Comparison of ENCODE assay signal across 10 mouse cellular contexts in genomic region chr9:106147851-106148431, GRCm38 (mm10). TPM values are rescaled to one million over a fixed set of nuclear protein-coding genes. Genes with fewer than 3 reads are reported as not detected.
DNase-seq lines count a peak whose midpoint lies in the region; ATAC-seq lines count a peak whose summit lies in the region.
"Had no signal": no experiment of that assay in that cellular context is flagged by ENCODE, and none has a peak within 500 bp of the region (broad histone marks: within the 10 kb centered on the region; RNA-seq: fewer than 3 reads in every experiment).

No protein-coding gene starts in this region.

- H3K4me2 ChIP-seq in heart, embryonic 14.5 days (ENCODE audit: low read length), result peak overlapping the region; percentile 57; the same call in 1 of the 2 replicates
- H3K4me2 ChIP-seq in embryonic facial prominence, embryonic 14.5 days (ENCODE audit: low read depth, low read length), result peak overlapping the region; percentile 80
- peak overlapping the region; percentile 69 for H3K4me2 ChIP-seq in limb, embryonic 11.5 days (ENCODE audit: low read depth, severe bottlenecking)
- peak overlapping the region; percentile 83 for H3K4me2 ChIP-seq in neural tube, embryonic 13.5 days

- H3K9me3 ChIP-seq in heart, embryonic 14.5 days (ENCODE audit: control insufficient read depth, low read length), result no peaks in the 10 kb centered on the region
- no peaks in the 10 kb centered on the region for H3K9me3 ChIP-seq in embryonic facial prominence, embryonic 14.5 days (ENCODE audit: control insufficient read depth, low read length)
- no peaks in the 10 kb centered on the region for H3K9me3 ChIP-seq in limb, embryonic 11.5 days (ENCODE audit: control insufficient read depth, low read length)
- no peaks in the 10 kb centered on the region for H3K9me3 ChIP-seq in neural tube, embryonic 13.5 days

- H3K4me1 ChIP-seq in heart, embryonic 14.5 days (ENCODE audit: control insufficient read depth in 2 of 2, insufficient read depth in 2 of 2, low read length in 2 of 2), result peaks cover 0 to 7% of the 10 kb centered on the region in 2 experiments; a peak in 1 of 4 replicates
- H3K4me1 ChIP-seq in embryonic facial prominence, embryonic 14.5 days (ENCODE audit: control insufficient read depth, insufficient read depth, low read length), result no peaks in the 10 kb centered on the region
- peaks cover 6% of the 10 kb centered on the region; the same call in 1 of the 2 replicates for H3K4me1 ChIP-seq in limb, embryonic 11.5 days (ENCODE audit: control insufficient read depth, insufficient read depth, low read length)
- H3K4me1 ChIP-seq in neural tube, embryonic 13.5 days (replicated peaks), result peaks cover 64% of the 10 kb centered on the region

- no peak for ATAC-seq in heart, embryonic 14.5 days (ENCODE audit: insufficient number of reproducible peaks, insufficient read depth, low FRiP score, low read depth)
- ATAC-seq in embryonic facial prominence, embryonic 14.5 days (ENCODE audit: low read depth), result peak; percentile 17; the same call in 1 of the 2 replicates
- peak; percentile 42 for ATAC-seq in limb, embryonic 11.5 days (ENCODE audit: insufficient number of reproducible peaks, low FRiP score, low TSS enrichment, low read depth)
- peak; percentile 61 for ATAC-seq in neural tube, embryonic 13.5 days (ENCODE audit: low read depth)

- no peaks in the 10 kb centered on the region for H3K36me3 ChIP-seq in heart, embryonic 14.5 days (ENCODE audit: control insufficient read depth, insufficient read depth, low read length)
- no peaks in the 10 kb centered on the region for H3K36me3 ChIP-seq in embryonic facial prominence, embryonic 14.5 days (ENCODE audit: control insufficient read depth, insufficient read depth, low read length)
- no peaks in the 10 kb centered on the region for H3K36me3 ChIP-seq in limb, embryonic 11.5 days (ENCODE audit: control insufficient read depth, insufficient read depth, low read length)
- peaks cover 17% of the 10 kb centered on the region for H3K36me3 ChIP-seq in neural tube, embryonic 13.5 days

- no peak overlapping the region for H3K27ac ChIP-seq in heart, embryonic 14.5 days (replicated peaks in 1 of 2; ENCODE audit: control insufficient read depth in 1 of 2, insufficient read depth in 1 of 2, low read depth in 2 of 2, low read length in 2 of 2)
- H3K27ac ChIP-seq in embryonic facial prominence, embryonic 14.5 days (replicated peaks; ENCODE audit: low read depth, low read length), result no peak overlapping the region
- H3K27ac ChIP-seq in limb, embryonic 11.5 days (replicated peaks; ENCODE audit: low read depth, low read length), result no peak overlapping the region
- H3K27ac ChIP-seq in neural tube, embryonic 13.5 days (replicated peaks), result peak overlapping the region; percentile 98

- no peak overlapping the region for H3K9ac ChIP-seq in heart, embryonic 14.5 days (ENCODE audit: low read length)
- H3K9ac ChIP-seq in embryonic facial prominence, embryonic 14.5 days (ENCODE audit: low read depth, low read length), result peak overlapping the region; percentile 55
- peak overlapping the region; percentile 56 for H3K9ac ChIP-seq in limb, embryonic 11.5 days (ENCODE audit: low read length)
- peak overlapping the region; percentile 98 for H3K9ac ChIP-seq in neural tube, embryonic 13.5 days

- peaks cover 79% of the 10 kb centered on the region for H3K27me3 ChIP-seq in heart, embryonic 14.5 days (ENCODE audit: control insufficient read depth, insufficient read depth, low read length)
- H3K27me3 ChIP-seq in embryonic facial prominence, embryonic 14.5 days (replicated peaks; ENCODE audit: control insufficient read depth, insufficient read depth, low read length), result peaks cover 45% of the 10 kb centered on the region
- peaks cover 38% of the 10 kb centered on the region for H3K27me3 ChIP-seq in limb, embryonic 11.5 days (ENCODE audit: control insufficient read depth, insufficient read depth, low read length)
- no peaks in the 10 kb centered on the region for H3K27me3 ChIP-seq in neural tube, embryonic 13.5 days

- peak overlapping the region in 1 of 2 experiments; percentile 25; a peak in 2 of 4 replicates for H3K4me3 ChIP-seq in heart, embryonic 14.5 days (ENCODE audit: control insufficient read depth in 1 of 2, insufficient read depth in 1 of 2, low read depth in 1 of 2, low read length in 2 of 2)
- peak overlapping the region; percentile 43 for H3K4me3 ChIP-seq in embryonic facial prominence, embryonic 14.5 days (ENCODE audit: low read depth, low read length)
- H3K4me3 ChIP-seq in limb, embryonic 11.5 days (ENCODE audit: low read depth, low read length), result peak overlapping the region; percentile 36
- H3K4me3 ChIP-seq in neural tube, embryonic 13.5 days, result peak overlapping the region; percentile 86

- 8% methylated on average over 10 of the region's 10 CpGs for WGBS in heart, embryonic 14.5 days
- WGBS in embryonic facial prominence, embryonic 14.5 days, result 3% methylated on average over 10 of the region's 10 CpGs
- 3% methylated on average over 9 of the region's 10 CpGs for WGBS in limb, embryonic 11.5 days
- WGBS in neural tube, embryonic 13.5 days, result under 1% methylated on average over 10 of the region's 10 CpGs

- DNase-seq in heart, adult 8-10 months (ENCODE audit: low spot score), result no peak
- DNase-seq in embryonic facial prominence, embryonic 14.5 days (ENCODE audit: low spot score), result no peak
- no peak for DNase-seq in limb, embryonic 11.5 days (ENCODE audit: low spot score)
- no peak for DNase-seq in right cerebral cortex, adult 18-20 months
- no peak for DNase-seq in frontal cortex, postnatal 36 days (ENCODE audit: low spot score in 2 of 2)
- DNase-seq in adipocyte (ENCODE audit: low spot score), result no peak
- DNase-seq: heart, adult 11 months; lung, adult 2 months had no signal

RNA-seq across cellular contexts. Expression of gene Glyctk, which starts 10.0 kb away (rescaled TPM):
- 0.73 and 1.0 TPM in 2 replicates for polyA plus RNA-seq in heart, embryonic 14.5 days (2014; fragmentation: Nextera tagmentation; extraction: Ambion mirVana)
- total RNA-seq in heart, adult 8-10 months (2022), result 1 to 10 TPM; 1.5 to 2.6 (median 1.9) TPM
- polyA plus RNA-seq in embryonic facial prominence, embryonic 14.5 days (2014; fragmentation: Nextera tagmentation; extraction: Ambion mirVana), result 1.9 and 2.1 TPM in 2 replicates
- 1.2 and 2.1 TPM in 2 replicates for polyA plus RNA-seq in limb, embryonic 11.5 days (2014; fragmentation: Nextera tagmentation; extraction: Ambion mirVana)
- polyA plus RNA-seq in neural tube, embryonic 13.5 days (2015; fragmentation: Nextera tagmentation; extraction: Ambion mirVana), result 4.9 and 5.1 TPM in 2 replicates

RNA-seq across cellular contexts. Expression of gene Wdr82, which starts 22.8 kb away (rescaled TPM):
- polyA plus RNA-seq in heart, embryonic 14.5 days (2014; fragmentation: Nextera tagmentation; extraction: Ambion mirVana), result 19.6 and 22.6 TPM in 2 replicates
- total RNA-seq in heart, adult 8-10 months (2022), result 10 to 100 TPM; 29.6 to 38.5 (median 34.0) TPM
- polyA plus RNA-seq in embryonic facial prominence, embryonic 14.5 days (2014; fragmentation: Nextera tagmentation; extraction: Ambion mirVana), result 25.5 and 27.9 TPM in 2 replicates
- 26.4 and 31.3 TPM in 2 replicates for polyA plus RNA-seq in limb, embryonic 11.5 days (2014; fragmentation: Nextera tagmentation; extraction: Ambion mirVana)
- 27.7 and 29.6 TPM in 2 replicates for polyA plus RNA-seq in neural tube, embryonic 13.5 days (2015; fragmentation: Nextera tagmentation; extraction: Ambion mirVana)

RNA-seq across cellular contexts. Expression of gene Col6a4, which starts 51.4 kb away (rescaled TPM):
- polyA plus RNA-seq in heart, embryonic 14.5 days (2014; fragmentation: Nextera tagmentation; extraction: Ambion mirVana), result 0.16 TPM in 1 of 2 replicates, not detected in the other
- total RNA-seq in heart, adult 8-10 months (2022), result not detected
- 0.16 and 0.24 TPM in 2 replicates for polyA plus RNA-seq in embryonic facial prominence, embryonic 14.5 days (2014; fragmentation: Nextera tagmentation; extraction: Ambion mirVana)
- polyA plus RNA-seq in limb, embryonic 11.5 days (2014; fragmentation: Nextera tagmentation; extraction: Ambion mirVana), result not detected in 2 replicates
- polyA plus RNA-seq in neural tube, embryonic 13.5 days (2015; fragmentation: Nextera tagmentation; extraction: Ambion mirVana), result 0.22 and 0.51 TPM in 2 replicates

RNA-seq across cellular contexts. Expression of gene Ppm1m, which starts 51.6 kb away (rescaled TPM):
- polyA plus RNA-seq in heart, embryonic 14.5 days (2014; fragmentation: Nextera tagmentation; extraction: Ambion mirVana), result 19.1 and 19.4 TPM in 2 replicates
- total RNA-seq in heart, adult 8-10 months (2022), result 10 to 100 TPM in 3 of 4 experiments, 1 to 10 TPM in 1; 9.4 to 12.8 (median 12.3) TPM
- polyA plus RNA-seq in embryonic facial prominence, embryonic 14.5 days (2014; fragmentation: Nextera tagmentation; extraction: Ambion mirVana), result 41.3 and 42.7 TPM in 2 replicates
- 42.2 and 42.4 TPM in 2 replicates for polyA plus RNA-seq in limb, embryonic 11.5 days (2014; fragmentation: Nextera tagmentation; extraction: Ambion mirVana)
- 18.7 and 22.8 TPM in 2 replicates for polyA plus RNA-seq in neural tube, embryonic 13.5 days (2015; fragmentation: Nextera tagmentation; extraction: Ambion mirVana)

RNA-seq across cellular contexts. Expression of gene Twf2, which starts 55.0 kb away (rescaled TPM):
- 45.5 and 48.8 TPM in 2 replicates for polyA plus RNA-seq in heart, embryonic 14.5 days (2014; fragmentation: Nextera tagmentation; extraction: Ambion mirVana)
- total RNA-seq in heart, adult 8-10 months (2022), result 100 to 1,000 TPM; 188 to 245 (median 236) TPM
- 65.1 and 65.4 TPM in 2 replicates for polyA plus RNA-seq in embryonic facial prominence, embryonic 14.5 days (2014; fragmentation: Nextera tagmentation; extraction: Ambion mirVana)
- 66.5 and 68.5 TPM in 2 replicates for polyA plus RNA-seq in limb, embryonic 11.5 days (2014; fragmentation: Nextera tagmentation; extraction: Ambion mirVana)
- 54.1 and 57.1 TPM in 2 replicates for polyA plus RNA-seq in neural tube, embryonic 13.5 days (2015; fragmentation: Nextera tagmentation; extraction: Ambion mirVana)
